Mouse (Mus musculus) testis, postnatal 10 days (tissue): Measurements from ENCODE around the gene Prl8a6.

Experiments used
- DNase-seq: peaks from one replicate; pipeline ENCODE4 v3.0.0; 2021; ENCODE audit warnings: low spot score

Gene Prl8a6

GRCm38 (mm10) chr13:27438588-27438987 lies at the start of gene Prl8a6:
Gene Prl8a6, minus strand, starts transcription at chr13:27438688.
- DNase-seq = no peak

GRCm38 (mm10) chr13:27433159-27433558 lies 5.3 kb downstream of the Prl8a6 start:
- no peak for DNase-seq

GRCm38 (mm10) chr13:27413640-27414039 lies 24.8 kb downstream of the Prl8a6 start:
- DNase-seq = no peak

- no peak for DNase-seq
Measured at GRCm38 (mm10) chr13:27399061-27399724, 39.3 kb downstream of the Prl8a6 start.

GRCm38 (mm10) chr13:27390746-27391145 lies 47.7 kb downstream of the Prl8a6 start, which contains the start of gene Prl2b1:
Gene Prl2b1, minus strand, starts transcription at chr13:27390846.
- DNase-seq = no peak
